Mouse (Mus musculus) natural killer cell, adult 2 months (primary cell): ENCODE measurements around the gene Sec14l1.
A peak's percentile ranks its signal among the peaks of the same experiment; 100 is the strongest.
"Not testable (repeated sequence)": the region's sequence is repeated elsewhere in the genome, so short reads cannot be mapped to it uniquely, and the experiment has no call there.

Experiments used
- DNase-seq, 2 experiments: peaks; one replicate each; pipeline ENCODE4 v3.0.0; 2022; ENCODE audit warnings: low spot score in 2 of 2

The Sec14l1 gene

GRCm38 (mm10) chr11:117114592-117115345 lies at the start of gene Sec14l1:
Gene Sec14l1 (plus strand): TSS chr11:117115168.
- DNase-seq: peak; percentile 98 to 99

- not testable (repeated sequence) for DNase-seq
Observed at GRCm38 (mm10) chr11:117065602-117066001, 49.4 kb upstream of the Sec14l1 start.

- DNase-seq: no peak
Observed at GRCm38 (mm10) chr11:117066738-117067137, 48.2 kb upstream of the Sec14l1 start.

DNA sequence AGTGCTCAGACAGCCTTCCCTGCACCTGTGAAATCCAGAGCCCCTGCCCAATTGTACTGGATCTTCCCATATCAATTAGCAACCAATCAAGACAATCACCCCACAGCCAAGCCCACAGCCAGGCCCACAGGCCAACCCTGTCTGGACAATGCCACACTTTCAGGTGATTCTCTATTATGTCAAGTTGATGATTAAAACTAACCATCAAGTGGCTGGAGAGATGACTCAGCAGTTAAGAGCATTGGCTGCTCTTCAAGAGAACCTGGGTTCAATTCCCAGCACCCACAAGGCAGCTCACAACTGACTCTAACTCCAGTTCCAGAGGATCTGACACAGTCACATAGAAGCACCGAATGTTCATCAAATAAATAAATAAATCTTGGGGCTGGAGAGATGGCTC lies 46.6 kb upstream of the Sec14l1 start:
- no peak for DNase-seq

- DNase-seq: no peak
Observed at GRCm38 (mm10) chr11:117069027-117069426, 45.9 kb upstream of the Sec14l1 start.

GRCm38 (mm10) chr11:117070711-117071110 lies 44.3 kb upstream of the Sec14l1 start:
- DNase-seq: no peak

- DNase-seq: peak; percentile 65 to 78
Observed at GRCm38 (mm10) chr11:117072128-117072527, 42.8 kb upstream of the Sec14l1 start.

DNA sequence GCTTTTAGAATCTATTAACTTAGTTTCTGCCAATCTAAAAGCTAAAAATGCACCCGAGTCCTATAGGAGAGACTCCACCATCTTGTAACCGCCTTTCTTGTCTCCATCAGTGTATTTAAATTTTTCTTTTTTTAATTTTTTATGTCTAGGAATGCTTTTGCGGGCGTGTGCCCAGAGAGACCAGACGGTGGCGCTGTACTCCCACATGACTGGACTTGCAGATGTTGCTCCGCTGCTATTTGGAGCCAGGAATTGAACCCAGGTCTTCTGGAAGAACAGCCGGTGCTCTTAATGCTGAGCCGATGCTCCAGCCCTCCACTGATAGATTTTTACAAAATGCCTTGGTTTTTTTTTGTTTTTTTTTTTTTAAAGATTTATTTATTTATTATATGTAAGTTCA lies 41.5 kb upstream of the Sec14l1 start:
- no peak for DNase-seq

- DNase-seq: peak; percentile 81 to 86
Observed at GRCm38 (mm10) chr11:117076576-117077196, 38.3 kb upstream of the Sec14l1 start.

DNA sequence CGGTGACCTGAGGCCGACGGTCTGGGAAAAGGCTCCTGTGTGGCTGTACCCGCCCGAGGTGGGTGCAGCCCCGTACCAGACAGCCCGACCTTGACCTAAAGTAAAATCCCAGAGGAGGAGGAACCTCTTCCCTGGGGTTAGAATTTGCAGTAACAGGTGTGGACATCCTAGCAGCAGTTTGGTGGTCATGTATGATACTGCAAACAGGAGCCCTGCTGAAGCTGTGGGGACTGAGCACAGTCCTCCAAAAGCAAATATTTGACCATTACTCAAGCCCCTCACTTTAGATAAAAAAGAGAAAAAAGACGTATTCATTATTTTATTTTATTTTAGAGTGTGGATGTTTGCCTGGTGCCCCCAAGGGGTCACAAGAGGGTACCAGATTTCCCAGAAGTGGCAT lies 37.7 kb upstream of the Sec14l1 start:
- no peak for DNase-seq

- no peak for DNase-seq
Observed at GRCm38 (mm10) chr11:117077902-117078301, 37.1 kb upstream of the Sec14l1 start.

DNA sequence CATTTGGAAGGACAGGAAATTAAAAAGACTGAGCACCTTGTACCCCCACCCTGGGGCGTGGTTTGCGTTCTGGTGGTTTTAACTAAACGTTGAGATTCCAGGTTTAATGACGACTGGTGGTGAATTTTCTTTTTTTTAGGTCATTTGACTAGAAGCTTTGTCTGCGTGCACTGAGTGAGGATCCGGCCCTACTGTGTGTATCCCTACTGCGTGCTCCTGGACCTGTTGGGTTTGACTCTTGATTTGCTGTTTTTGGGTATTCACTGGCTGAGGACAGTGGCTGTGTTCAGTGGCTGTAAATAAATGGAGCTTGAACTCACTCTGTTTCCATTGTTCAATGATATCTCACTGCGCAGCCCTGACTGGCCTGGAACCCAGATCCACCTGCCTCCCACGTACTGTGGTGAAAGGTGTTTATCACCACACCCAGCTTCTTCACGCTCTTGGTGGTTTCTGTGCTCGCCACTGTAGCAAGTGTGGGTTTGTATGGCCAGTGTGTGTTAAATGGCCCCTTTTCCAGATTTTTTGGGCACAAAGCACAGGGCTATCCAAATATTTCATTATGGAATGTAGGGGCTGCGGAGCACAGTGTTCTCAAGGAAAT lies 36.2 kb upstream of the Sec14l1 start:
- DNase-seq: no peak

- DNase-seq: no peak
Observed at GRCm38 (mm10) chr11:117079651-117080190, 35.2 kb upstream of the Sec14l1 start.

DNA sequence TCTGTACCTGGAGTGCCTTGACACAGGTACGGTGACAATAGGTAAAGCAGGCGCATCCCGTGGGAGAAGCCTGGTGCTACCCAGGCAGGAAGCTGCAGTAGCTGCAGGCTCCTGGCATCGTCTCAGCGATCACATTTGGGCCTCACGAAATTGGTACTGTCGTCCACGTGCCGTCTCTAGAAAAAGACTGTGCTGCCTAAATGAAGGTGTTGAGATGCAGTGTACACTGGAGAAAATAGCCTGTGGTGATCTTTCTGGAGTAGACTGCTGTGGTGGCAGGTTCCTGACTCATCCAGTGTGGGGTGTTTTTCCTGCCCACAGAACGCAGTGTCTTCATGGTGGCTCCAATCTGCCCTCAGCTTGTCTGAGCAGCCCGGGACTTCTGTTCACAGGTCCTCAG lies 34.8 kb upstream of the Sec14l1 start:
- DNase-seq: no peak

DNA sequence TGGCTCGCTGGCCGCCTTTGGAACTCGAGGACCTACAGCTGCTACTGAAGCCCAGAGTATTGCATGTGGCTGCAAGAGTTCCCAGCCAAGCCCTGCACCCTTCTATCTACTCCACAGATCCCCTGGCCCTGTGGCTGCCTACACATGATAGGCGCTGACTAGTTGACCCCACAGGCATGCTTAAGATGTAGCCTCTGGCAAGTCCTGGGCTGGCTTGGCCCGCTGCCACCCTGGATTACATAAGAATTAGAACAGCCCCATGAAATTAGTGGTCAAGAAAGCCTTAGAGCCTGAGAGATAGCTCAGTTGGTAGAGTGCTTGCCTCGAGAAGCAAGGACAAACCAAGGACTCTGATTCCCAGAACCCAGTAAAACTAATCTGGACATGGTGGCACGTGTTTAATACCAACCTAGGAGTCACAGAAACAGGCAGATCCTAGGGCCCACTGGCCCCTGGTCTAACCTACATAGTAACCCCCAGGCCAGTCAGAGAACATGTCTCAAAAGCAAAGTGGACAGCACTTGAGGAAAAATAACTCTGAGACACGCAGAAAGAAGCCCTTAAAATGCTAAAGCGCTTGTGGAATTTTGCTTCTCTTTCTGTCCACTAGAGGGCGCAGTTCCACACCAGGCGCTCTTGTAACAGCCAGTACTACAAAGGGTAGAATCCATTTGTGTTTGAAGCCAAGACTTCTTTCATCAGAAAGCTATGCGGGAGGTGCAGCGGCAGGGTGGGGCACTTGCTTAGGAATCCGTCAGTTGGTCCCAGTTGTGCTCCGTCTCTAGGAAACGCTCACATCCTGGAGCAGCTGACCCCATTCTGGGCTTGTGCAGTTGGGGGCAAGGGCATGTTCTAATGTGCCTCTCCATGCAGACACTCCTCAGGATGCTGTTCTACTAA lies 33.6 kb upstream of the Sec14l1 start:
- DNase-seq: peak; percentile 42 to 60

DNA sequence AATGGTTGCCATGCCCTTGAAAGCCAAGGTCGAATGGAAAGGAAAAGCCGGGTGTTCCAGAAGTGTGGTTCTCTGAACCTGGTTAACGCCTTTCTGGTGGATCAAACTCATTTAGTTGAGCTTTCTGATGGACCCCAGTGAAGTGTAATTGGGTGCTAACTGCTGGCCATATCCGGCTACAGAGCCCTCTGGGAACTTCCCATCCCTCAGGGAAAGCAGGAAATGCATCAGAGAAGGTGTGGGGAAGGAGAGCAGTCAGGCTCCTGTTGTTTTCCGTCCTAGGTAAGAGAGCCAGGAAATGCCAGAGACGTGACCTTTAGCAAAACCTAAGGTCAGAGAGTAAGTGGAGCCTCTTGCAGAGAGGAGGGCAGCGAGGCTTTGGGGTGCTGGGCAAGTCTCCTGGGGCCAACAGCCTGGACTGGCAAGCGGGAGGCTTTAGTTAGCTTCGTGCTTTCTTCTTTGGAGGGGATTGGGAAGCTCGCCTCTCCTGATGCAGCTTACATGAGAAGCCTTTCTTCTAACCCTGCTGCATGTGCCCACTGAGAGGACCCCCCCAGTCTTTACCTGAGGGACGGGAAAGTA lies 32.5 kb upstream of the Sec14l1 start:
- DNase-seq: no peak

- DNase-seq: no peak
Observed at GRCm38 (mm10) chr11:117083052-117083881, 31.7 kb upstream of the Sec14l1 start.

DNA sequence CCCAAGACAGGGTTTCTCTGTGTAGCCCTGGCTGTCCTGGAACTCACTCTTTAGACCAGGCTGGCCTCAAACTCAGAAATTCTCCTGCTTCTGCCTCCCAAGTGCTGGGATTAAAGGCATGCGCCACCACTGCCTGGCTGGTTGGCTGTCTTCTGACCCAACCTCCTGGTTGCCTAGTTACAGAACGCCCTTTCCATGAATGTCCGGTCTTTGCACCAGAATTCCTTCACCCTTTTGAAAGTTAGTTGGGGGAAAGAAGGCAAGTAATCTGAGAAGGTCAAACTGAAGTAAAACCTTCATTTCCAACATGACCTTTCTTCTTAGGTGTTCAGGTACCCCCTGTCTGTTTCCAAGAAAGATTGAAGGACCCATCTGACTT lies 31.1 kb upstream of the Sec14l1 start:
- DNase-seq: not testable (repeated sequence)

- DNase-seq: no peak
Observed at GRCm38 (mm10) chr11:117086215-117086614, 28.8 kb upstream of the Sec14l1 start.

- no peak for DNase-seq
Observed at GRCm38 (mm10) chr11:117087036-117087799, 27.8 kb upstream of the Sec14l1 start.
